Mouse (Mus musculus) hindbrain, embryonic 15.5 days (tissue): ENCODE data around the gene Vps36. TPM values are rescaled to one million over a fixed set of nuclear protein-coding genes. Genes with fewer than 3 reads are reported as not detected.

Source experiments
- ATAC-seq: fragments of 200-750 bp; cut with Nextera tagmentation; 2 replicates; pipeline ENCODE4 v1.8.0; 2017; ENCODE audit warnings: low read depth, moderate number of reproducible peaks, moderate TSS enrichment; ENCODE audit not compliant: low FRiP score
- H3K27ac ChIP-seq: fragments of 300-500 bp; sonication (generic); replicated peaks from 2 replicates; pipeline ENCODE4 v1.5.1; 2015; ENCODE audit warnings: mild to moderate bottlenecking, inconsistent platforms
- H3K27me3 ChIP-seq: fragments of 300-500 bp; sonication (generic); 2 replicates; pipeline ENCODE4 v1.6.1; 2015; ENCODE audit warnings: control low read depth, inconsistent platforms
- H3K36me3 ChIP-seq: fragments of 300-500 bp; sonication (generic); 2 replicates; pipeline ENCODE4 v1.6.1; 2015; ENCODE audit warnings: control low read depth, inconsistent platforms
- H3K4me1 ChIP-seq: fragments of 300-500 bp; sonication (generic); replicated peaks from 2 replicates; pipeline ENCODE4 v1.6.1; 2015; ENCODE audit warnings: control low read depth, inconsistent platforms
- H3K4me2 ChIP-seq: fragments of 300-500 bp; sonication (generic); 2 replicates; pipeline ENCODE4 v1.6.1; 2015; ENCODE audit warnings: moderate library complexity, mild to moderate bottlenecking, inconsistent platforms
- H3K4me3 ChIP-seq: fragments of 300-500 bp; sonication (generic); 2 replicates; pipeline ENCODE4 v1.5.1; 2015; ENCODE audit warnings: mild to moderate bottlenecking, inconsistent platforms
- H3K9ac ChIP-seq: fragments of 300-500 bp; sonication (generic); 2 replicates; pipeline ENCODE4 v1.6.1; 2015; ENCODE audit warnings: inconsistent platforms
- H3K9me3 ChIP-seq: fragments of 300-500 bp; sonication (generic); 2 replicates; pipeline ENCODE4 v1.6.1; 2016; ENCODE audit warnings: control low read depth, inconsistent platforms
- WGBS: fragments of 180-500 bp; shearing (Covaris S2); methylation state at CpG from one replicate; pipeline ENCODE4 v1.1.7; 2015; 5-methylcytosine and 5-hydroxymethylcytosine counted together
- polyA plus RNA-seq: library from polyadenylated mRNA; unstranded; fragments of >200 nt; fragmentation: Nextera tagmentation; extraction: Ambion mirVana; gene quantifications from 2 replicates; pipeline ENCODE4 v1.2.1, GENCODE M21; 2015

Gene Vps36
- polyA plus RNA-seq, 1 experiment from 2014 or later, result 42.5 TPM

DNA sequence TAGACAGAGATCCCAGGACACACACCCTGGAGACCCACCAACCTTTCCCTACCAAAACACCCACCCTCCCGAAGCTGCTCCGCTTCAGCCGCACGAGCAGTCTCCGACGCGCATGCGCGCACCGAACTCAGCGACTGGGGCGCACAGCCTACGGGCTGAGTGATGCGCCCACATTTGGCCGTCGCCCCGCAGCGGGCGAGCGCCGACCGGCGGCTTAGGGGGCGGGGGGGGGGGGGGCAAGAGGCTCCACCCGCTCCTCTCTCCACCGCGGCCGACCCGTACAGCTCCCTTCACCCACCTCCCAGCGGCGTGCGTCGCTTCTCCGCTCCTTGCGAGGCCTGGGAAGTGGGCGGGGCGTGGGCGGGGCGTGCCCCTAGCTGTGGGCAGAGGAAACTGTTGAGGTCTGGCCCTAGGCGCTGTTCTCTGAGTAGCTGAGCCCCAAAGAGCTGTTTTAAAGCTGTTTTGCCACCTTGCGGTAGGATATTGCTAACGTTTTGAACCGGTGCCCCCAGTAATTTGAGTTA is 26.5 kb upstream of the Vps36 start, which contains the start of gene Nek3:
Gene Nek3 (minus strand): TSS at position 356 of the 524 bp plus-strand sequence.
- no peaks in the 10 kb centered on the region for H3K36me3 ChIP-seq
- H3K4me1 ChIP-seq, result peaks cover 11% of the 10 kb centered on the region
- peak; percentile 99 for ATAC-seq
- peak within 1 kb of the TSS; percentile 56 for H3K4me2 ChIP-seq
- peak within 1 kb of the TSS; percentile 51 for H3K4me3 ChIP-seq
- H3K9ac ChIP-seq, result peak within 1 kb of the TSS; percentile 52
- under 1% methylated on average over 30 of the region's 43 CpGs for WGBS
- H3K27me3 ChIP-seq, result no peaks in the 10 kb centered on the region
- peak within 1 kb of the TSS; percentile 83 for H3K27ac ChIP-seq
- H3K9me3 ChIP-seq, result no peaks in the 10 kb centered on the region

DNA sequence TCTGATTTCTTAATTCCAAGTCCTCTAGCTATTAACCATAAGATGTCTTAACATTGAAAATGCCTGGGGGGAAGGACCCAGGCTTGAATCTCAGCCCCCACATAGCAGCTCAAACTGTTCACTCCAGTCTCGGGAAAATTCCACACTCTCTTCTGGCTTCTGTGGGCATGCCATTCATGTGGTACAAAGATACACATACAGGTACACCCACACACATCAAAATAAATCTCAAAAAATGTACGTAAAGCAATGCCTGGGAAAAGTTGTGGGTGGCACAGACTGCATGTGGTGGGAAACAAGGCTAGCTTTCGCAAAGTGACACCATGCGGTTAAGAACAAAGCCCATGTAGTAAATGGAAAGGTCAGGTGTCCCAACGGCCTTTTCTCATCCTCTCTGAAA is 23.4 kb upstream of the Vps36 start:
- H3K9ac ChIP-seq, result no peak overlapping the region
- WGBS, result 90% methylated on average over 5 of the region's 5 CpGs
- no peak overlapping the region for H3K4me2 ChIP-seq
- no peak overlapping the region for H3K27ac ChIP-seq
- no peaks in the 10 kb centered on the region for H3K9me3 ChIP-seq
- ATAC-seq, result no peak
- H3K27me3 ChIP-seq, result no peaks in the 10 kb centered on the region
- H3K36me3 ChIP-seq, result no peaks in the 10 kb centered on the region
- no peak overlapping the region for H3K4me3 ChIP-seq
- peaks cover 11% of the 10 kb centered on the region for H3K4me1 ChIP-seq

DNA sequence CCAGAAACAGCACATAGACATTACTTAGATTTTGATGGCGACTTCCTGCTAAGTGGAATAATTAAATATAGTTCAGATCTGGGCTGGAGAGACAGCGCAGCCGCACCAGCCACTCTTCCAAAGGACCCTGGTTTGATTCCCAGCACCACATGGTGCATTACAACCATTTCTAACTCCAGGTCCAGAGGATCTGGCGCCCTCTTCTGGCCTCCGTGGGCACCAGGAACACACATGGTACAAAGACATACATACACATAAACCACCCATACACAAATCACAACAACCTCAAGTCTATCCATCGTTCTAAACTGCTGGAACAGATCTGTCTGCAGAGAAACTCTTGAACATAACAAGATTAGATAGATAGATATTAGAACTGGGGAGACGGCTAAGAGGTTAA is 16.6 kb upstream of the Vps36 start:
- Histone ChIP-seq H3K4me3 (no peak overlapping the region), H3K27me3 (no peaks in the 10 kb centered on the region), H3K9ac (no peak overlapping the region), H3K27ac (no peak overlapping the region), H3K9me3 (no peaks in the 10 kb centered on the region), H3K36me3 (peaks cover 15% of the 10 kb centered on the region), H3K4me2 (no peak overlapping the region), H3K4me1 (no peaks in the 10 kb centered on the region)
- WGBS, result 98% methylated on average over 7 of the region's 7 CpGs
- ATAC-seq, result no peak

DNA sequence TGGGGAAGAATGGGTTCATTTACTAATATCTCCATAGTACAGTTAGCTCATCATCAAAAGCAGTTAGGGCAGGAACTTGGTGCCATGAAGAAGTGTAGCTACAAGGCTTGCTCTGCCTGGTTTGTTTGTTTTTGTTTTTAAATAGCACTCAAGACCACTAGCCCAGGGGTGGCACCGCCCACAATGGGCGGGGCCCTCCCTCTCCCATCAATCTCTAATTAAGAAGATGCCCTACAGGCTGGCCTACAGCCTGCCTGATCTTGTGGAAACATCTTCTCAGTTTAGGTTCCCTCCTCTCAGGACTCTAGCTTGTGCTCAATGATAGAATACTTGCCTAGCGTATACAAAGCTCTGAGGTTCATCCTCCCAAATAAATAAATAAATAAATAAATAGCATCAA is 7.7 kb upstream of the Vps36 start:
- H3K4me2 ChIP-seq, result peak overlapping the region; percentile 88
- ATAC-seq, result peak; percentile 50
- H3K4me3 ChIP-seq, result peak overlapping the region; percentile 73
- no peaks in the 10 kb centered on the region for H3K9me3 ChIP-seq
- peaks cover 14% of the 10 kb centered on the region for H3K4me1 ChIP-seq
- H3K27me3 ChIP-seq, result no peaks in the 10 kb centered on the region
- 0% methylated on average over 3 of the region's 3 CpGs for WGBS
- peak overlapping the region; percentile 84 for H3K27ac ChIP-seq
- H3K36me3 ChIP-seq, result no peaks in the 10 kb centered on the region
- H3K9ac ChIP-seq, result peak overlapping the region; percentile 76

DNA sequence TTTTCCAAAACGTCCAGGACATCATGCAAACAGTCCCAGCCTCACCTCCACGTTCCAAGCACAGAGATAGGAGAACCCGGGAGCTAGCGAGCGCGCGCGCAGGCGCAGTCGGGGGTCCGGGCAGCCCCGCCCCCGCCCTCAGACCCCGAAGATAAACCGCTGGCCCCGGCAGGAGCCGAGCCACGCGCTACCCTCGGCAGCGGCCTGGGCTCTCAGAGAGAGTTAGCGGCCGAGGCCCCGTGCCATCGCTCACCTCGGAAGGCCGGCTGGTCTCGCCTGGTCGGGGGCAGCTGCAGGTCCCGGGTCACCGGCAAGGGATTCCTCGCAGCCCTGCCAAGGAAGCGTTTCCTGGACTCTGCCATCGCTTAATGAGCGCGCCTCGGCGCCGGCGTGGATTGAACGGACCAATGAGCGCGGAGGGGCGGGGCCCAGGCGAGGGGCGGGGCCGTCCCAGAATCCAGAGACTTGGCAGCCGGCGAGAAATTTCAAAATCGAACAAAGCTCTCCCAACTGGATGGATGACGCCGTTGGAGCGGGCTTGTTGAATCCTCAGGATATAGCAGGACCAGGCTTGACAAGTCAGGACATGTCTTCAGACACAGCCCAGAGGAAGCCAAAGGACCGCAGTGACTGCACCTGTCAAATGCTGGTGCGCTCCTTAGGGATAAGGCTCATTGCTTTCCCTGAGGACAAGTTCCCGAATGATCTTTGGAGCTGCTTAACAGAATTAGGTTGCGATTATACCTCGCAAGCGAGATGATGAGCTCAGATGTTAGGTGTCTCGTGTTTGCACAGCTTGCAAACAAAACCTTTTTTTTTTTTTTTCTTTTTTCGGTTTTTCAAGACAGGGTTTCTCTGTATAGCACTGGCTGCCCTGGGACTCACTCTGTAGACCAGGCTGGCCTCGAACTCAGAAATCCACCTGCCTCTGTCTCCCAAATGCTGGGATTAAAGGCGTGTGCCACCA is 6.9 kb upstream of the Vps36 start, which contains the start of gene Ckap2:
Gene Ckap2 (minus strand): TSS at position 389 of the 967 bp plus-strand sequence.
- WGBS, result 3% methylated on average over 63 of the region's 63 CpGs
- peak; percentile 99 for ATAC-seq
- Histone ChIP-seq H3K27ac (peak within 1 kb of the TSS; percentile 84), H3K27me3 (no peaks in the 10 kb centered on the region), H3K4me2 (peak within 1 kb of the TSS; percentile 88), H3K36me3 (no peaks in the 10 kb centered on the region), H3K9ac (peak within 1 kb of the TSS; percentile 76), H3K4me3 (peak within 1 kb of the TSS; percentile 73), H3K9me3 (no peaks in the 10 kb centered on the region), H3K4me1 (peaks cover 14% of the 10 kb centered on the region)

DNA sequence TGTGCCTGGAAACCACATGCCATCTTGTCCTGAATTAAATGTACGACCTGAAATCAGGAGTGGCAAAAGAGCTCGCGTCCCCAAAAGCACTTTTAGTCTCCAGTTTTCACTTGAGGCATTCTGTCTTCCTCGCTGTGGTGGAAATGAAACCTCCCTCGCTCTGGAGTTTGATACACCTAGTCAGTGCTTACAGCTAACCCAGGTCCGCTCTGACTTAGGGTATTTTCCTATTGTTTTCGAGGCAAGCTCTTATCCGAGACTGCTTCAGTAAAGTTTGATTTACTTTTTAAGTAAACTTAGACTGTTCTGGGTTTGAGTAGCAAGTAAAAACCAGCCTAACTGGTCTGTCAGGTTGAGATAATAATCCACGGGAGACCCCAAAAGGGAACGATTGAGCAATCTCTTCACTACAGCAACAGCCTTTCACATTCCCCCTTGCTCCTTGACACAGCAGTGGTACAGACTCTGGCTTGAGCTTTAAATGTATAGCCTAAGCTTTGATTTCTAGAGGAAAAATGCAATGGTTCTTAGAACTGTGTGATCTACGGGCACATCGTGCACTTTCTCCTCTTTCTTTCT is 912 bp downstream of the Vps36 start:
- Histone ChIP-seq H3K27me3 (no peaks in the 10 kb centered on the region), H3K9ac (peak overlapping the region; percentile 96), H3K9me3 (no peaks in the 10 kb centered on the region), H3K4me3 (peak overlapping the region; percentile 89), H3K4me1 (peaks cover 14% of the 10 kb centered on the region), H3K4me2 (peak overlapping the region; percentile 77), H3K36me3 (no peaks in the 10 kb centered on the region), H3K27ac (peak overlapping the region; percentile 97)
- WGBS, result 16% methylated on average over 12 of the region's 12 CpGs
- no peak for ATAC-seq

DNA sequence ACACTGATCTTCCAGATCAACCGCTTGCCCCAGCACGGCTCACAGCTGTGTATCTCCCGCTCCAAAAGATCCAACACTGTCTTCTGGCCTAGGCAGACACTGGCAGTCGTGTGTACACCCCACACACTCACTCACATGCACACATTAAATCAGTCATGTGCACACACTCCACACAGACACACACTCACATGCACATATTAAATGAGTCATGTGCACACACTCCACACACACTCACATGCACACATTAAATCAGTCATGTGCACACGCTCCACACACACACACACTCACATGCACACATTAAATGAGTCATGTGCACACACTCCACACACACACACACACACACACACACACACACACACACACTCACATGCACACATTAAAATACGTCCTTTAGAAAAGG is 5.3 kb downstream of the Vps36 start:
- no peak overlapping the region for H3K9ac ChIP-seq
- H3K4me3 ChIP-seq, result no peak overlapping the region
- WGBS, result 91% methylated on average over 6 of the region's 6 CpGs
- H3K27ac ChIP-seq, result no peak overlapping the region
- ATAC-seq, result no peak
- peaks cover 24% of the 10 kb centered on the region for H3K36me3 ChIP-seq
- no peaks in the 10 kb centered on the region for H3K27me3 ChIP-seq
- H3K9me3 ChIP-seq, result no peaks in the 10 kb centered on the region
- peaks cover 14% of the 10 kb centered on the region for H3K4me1 ChIP-seq
- H3K4me2 ChIP-seq, result no peak overlapping the region

DNA sequence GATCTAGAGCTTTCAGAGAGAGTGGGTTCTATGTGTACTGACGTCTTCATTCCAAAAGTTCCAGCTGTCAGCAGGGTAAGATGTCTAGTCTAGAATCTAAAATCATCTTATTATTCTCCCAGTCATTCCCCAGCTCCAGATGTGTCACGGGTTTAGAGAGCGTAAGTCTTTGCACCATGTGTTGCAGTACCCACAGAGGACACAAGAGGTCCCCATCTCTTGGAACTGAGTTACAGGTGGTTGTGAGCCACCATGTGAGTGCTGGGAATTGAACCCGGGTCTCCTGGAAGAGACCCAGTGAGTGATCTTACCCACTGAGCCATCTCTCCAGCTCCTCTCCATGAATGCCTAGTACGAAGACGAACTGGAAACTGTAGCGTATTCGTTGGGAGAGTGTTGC is 6.9 kb downstream of the Vps36 start:
- H3K4me2 ChIP-seq, result no peak overlapping the region
- H3K27ac ChIP-seq, result no peak overlapping the region
- 96% methylated on average over 8 of the region's 8 CpGs for WGBS
- no peaks in the 10 kb centered on the region for H3K9me3 ChIP-seq
- no peak overlapping the region for H3K4me3 ChIP-seq
- peaks cover 31% of the 10 kb centered on the region for H3K36me3 ChIP-seq
- no peak overlapping the region for H3K9ac ChIP-seq
- no peak for ATAC-seq
- no peaks in the 10 kb centered on the region for H3K27me3 ChIP-seq
- H3K4me1 ChIP-seq, result peaks cover 4% of the 10 kb centered on the region

DNA sequence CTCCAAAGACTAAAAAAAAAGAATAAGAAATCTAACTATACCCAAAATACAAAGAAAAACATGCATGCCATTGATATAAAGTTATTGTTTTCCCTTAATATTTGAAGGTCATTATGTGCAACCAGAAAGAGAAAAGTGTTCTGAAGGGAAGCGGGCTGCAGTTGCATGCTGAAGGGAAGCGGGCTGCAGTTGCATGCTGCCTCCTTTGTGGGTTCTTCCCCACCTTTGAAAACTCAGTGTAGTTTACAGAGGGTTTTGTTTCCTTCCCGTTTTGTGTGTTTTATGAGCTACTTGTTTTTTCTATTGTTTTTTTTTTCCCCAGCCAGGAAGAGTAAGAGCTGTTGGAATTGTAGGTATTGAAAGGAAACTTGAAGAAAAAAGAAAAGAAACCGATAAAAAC is 14.9 kb downstream of the Vps36 start:
- ATAC-seq, result no peak
- Histone ChIP-seq H3K9ac (no peak overlapping the region), H3K9me3 (no peaks in the 10 kb centered on the region), H3K36me3 (peaks cover 49% of the 10 kb centered on the region), H3K27me3 (no peaks in the 10 kb centered on the region), H3K27ac (no peak overlapping the region), H3K4me2 (no peak overlapping the region), H3K4me1 (no peaks in the 10 kb centered on the region), H3K4me3 (no peak overlapping the region)
- 80% methylated on average over 4 of the region's 4 CpGs for WGBS

DNA sequence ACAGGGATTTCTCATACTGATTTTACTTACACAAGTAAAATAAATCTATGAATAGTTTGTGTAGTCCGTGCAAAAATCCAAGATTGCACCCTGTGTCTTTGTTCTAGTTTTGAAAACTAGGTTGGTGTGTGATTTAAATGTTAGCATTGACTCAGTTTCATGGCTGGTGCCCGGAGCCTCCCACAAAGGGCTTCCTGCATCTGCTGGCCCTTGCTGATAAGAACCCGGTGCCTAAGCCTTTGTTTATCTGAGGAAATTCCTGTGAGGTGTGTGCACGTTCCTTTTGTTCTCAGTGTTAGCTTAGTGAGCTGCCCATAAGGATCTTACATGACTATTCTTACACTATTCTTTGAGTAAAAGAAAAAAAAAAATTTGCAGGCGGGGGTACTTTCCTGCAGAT is 16.4 kb downstream of the Vps36 start:
- 73% methylated on average over 5 of the region's 5 CpGs for WGBS

DNA sequence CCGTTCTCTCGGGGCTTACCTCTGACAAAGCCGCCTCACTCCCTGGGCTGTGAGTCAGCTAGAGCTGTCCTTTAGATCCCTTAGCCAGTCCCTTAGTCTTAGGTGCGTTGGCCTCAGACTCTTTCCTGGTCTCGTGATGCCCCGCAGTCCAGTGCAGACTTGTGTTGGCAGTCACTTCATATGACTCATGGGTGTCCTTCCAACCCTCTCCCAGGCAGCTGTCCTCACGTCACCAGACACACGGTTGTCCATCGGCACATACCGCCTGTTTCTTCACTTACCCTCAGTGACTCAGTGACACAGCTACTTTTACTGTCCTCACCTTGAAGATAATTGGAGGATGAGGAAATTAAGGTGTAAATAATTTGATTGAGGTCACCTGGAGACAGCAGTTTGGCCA is 22.2 kb downstream of the Vps36 start:
- Histone ChIP-seq H3K4me2 (no peak overlapping the region), H3K27me3 (no peaks in the 10 kb centered on the region), H3K9ac (no peak overlapping the region), H3K4me1 (no peaks in the 10 kb centered on the region), H3K36me3 (peaks cover 71% of the 10 kb centered on the region), H3K27ac (no peak overlapping the region), H3K4me3 (no peak overlapping the region), H3K9me3 (no peaks in the 10 kb centered on the region)
- WGBS, result 96% methylated on average over 10 of the region's 10 CpGs
- ATAC-seq, result no peak

More for the DNA sequence above, 16.4 kb downstream of the Vps36 start:
- no peak overlapping the region for H3K9ac ChIP-seq
- no peak overlapping the region for H3K27ac ChIP-seq
- no peak overlapping the region for H3K4me3 ChIP-seq
- no peaks in the 10 kb centered on the region for H3K9me3 ChIP-seq
- H3K4me2 ChIP-seq, result no peak overlapping the region
- H3K27me3 ChIP-seq, result no peaks in the 10 kb centered on the region
- peaks cover 53% of the 10 kb centered on the region for H3K36me3 ChIP-seq
- no peaks in the 10 kb centered on the region for H3K4me1 ChIP-seq
- ATAC-seq, result no peak

DNA sequence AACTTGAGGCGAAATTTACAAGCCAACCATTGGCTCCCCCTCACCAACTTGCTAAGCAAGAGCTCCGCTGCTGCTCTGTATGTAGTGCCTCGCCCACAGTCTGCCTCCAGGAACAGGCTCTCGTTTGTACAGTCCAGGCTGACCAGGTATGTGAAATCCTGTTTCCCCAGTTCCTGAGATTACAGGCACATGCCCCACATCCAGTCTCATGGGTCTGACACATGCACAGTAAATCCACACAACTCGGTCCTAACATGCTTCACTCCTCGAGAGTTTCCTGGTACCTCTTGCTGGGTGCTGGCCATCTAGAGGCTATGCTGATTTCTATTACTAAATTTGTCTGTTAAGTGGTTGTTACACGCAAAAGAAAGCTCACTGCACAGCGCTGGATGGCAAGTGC is 33.8 kb downstream of the Vps36 start:
- Histone ChIP-seq H3K4me3 (no peak overlapping the region), H3K27ac (no peak overlapping the region), H3K36me3 (peaks cover 6% of the 10 kb centered on the region), H3K4me2 (no peak overlapping the region), H3K9ac (no peak overlapping the region), H3K4me1 (peaks cover 10% of the 10 kb centered on the region), H3K9me3 (no peaks in the 10 kb centered on the region), H3K27me3 (peaks cover 16% of the 10 kb centered on the region)
- WGBS, result 67% methylated on average over 8 of the region's 8 CpGs
- ATAC-seq, result no peak
